Mouse (Mus musculus) cerebellum, postnatal 25 days (tissue): ENCODE measurements around the gene Slc6a3.
A peak's percentile ranks its signal among the peaks of the same experiment; 100 is the strongest.

ENCODE experiments used
- DNase-seq, 2 experiments: peaks; one replicate each; pipeline ENCODE4 v3.0.0; 2021; ENCODE audit warnings: mixed read lengths in 2 of 2

Gene Slc6a3

GRCm38 (mm10) chr13:73536403-73536821 lies at the start of gene Slc6a3:
Gene Slc6a3 (plus strand): TSS chr13:73536747.
- DNase-seq = peak; percentile 13 to 25

- no peak for DNase-seq
Observed at GRCm38 (mm10) chr13:73488105-73488504, 48.4 kb upstream of the Slc6a3 start.

- no peak for DNase-seq
Observed at GRCm38 (mm10) chr13:73488707-73489106, 47.8 kb upstream of the Slc6a3 start.

GRCm38 (mm10) chr13:73489986-73490385 lies 46.6 kb upstream of the Slc6a3 start:
- no peak for DNase-seq

- DNase-seq = peak; percentile 83 to 85
Observed at GRCm38 (mm10) chr13:73490564-73491170, 45.9 kb upstream of the Slc6a3 start.

GRCm38 (mm10) chr13:73493183-73493582 lies 43.4 kb upstream of the Slc6a3 start:
- no peak for DNase-seq

- DNase-seq = no peak
Observed at GRCm38 (mm10) chr13:73494528-73494927, 42.0 kb upstream of the Slc6a3 start.

- DNase-seq = no peak
Observed at GRCm38 (mm10) chr13:73496137-73496536, 40.4 kb upstream of the Slc6a3 start.

GRCm38 (mm10) chr13:73499893-73500604 lies 36.5 kb upstream of the Slc6a3 start:
- no peak for DNase-seq

- peak in 1 of 2 experiments; percentile 40 for DNase-seq
Observed at GRCm38 (mm10) chr13:73502719-73503118, 33.8 kb upstream of the Slc6a3 start.

GRCm38 (mm10) chr13:73505686-73506467 lies 30.7 kb upstream of the Slc6a3 start:
- peak; percentile 84 to 89 for DNase-seq

GRCm38 (mm10) chr13:73508817-73509550 lies 27.6 kb upstream of the Slc6a3 start:
- DNase-seq = no peak

- peak; percentile 61 to 72 for DNase-seq
Observed at GRCm38 (mm10) chr13:73509869-73510268, 26.7 kb upstream of the Slc6a3 start.

GRCm38 (mm10) chr13:73512776-73513673 lies 23.5 kb upstream of the Slc6a3 start:
- DNase-seq = peak; percentile 75 to 85

- DNase-seq = no peak
Observed at GRCm38 (mm10) chr13:73516886-73517285, 19.7 kb upstream of the Slc6a3 start.

- DNase-seq = no peak
Observed at GRCm38 (mm10) chr13:73533716-73534115, 2.8 kb upstream of the Slc6a3 start.

GRCm38 (mm10) chr13:73535287-73535686 lies 1.3 kb upstream of the Slc6a3 start:
- no peak for DNase-seq

GRCm38 (mm10) chr13:73536824-73537223 lies 277 bp downstream of the Slc6a3 start:
- no peak for DNase-seq

GRCm38 (mm10) chr13:73564201-73564600 lies 27.7 kb downstream of the Slc6a3 start:
- no peak for DNase-seq

- no peak for DNase-seq
Observed at GRCm38 (mm10) chr13:73575051-73575450, 38.5 kb downstream of the Slc6a3 start.

GRCm38 (mm10) chr13:73577277-73577676 lies 40.7 kb downstream of the Slc6a3 start:
- no peak for DNase-seq

GRCm38 (mm10) chr13:73591488-73591887 lies 54.9 kb downstream of the Slc6a3 start:
- DNase-seq = no peak
